Mouse (Mus musculus) MEL-GATA-1-ER (cell line): ENCODE results near the gene Bhlhe41.

Source experiments
- DNase-seq: peaks from one replicate; pipeline ENCODE4 v3.0.0-alpha.2; 2012; ENCODE audit warnings: low read depth; ENCODE audit errors: extremely low read depth

The Bhlhe41 gene

GRCm38 (mm10) chr6:145846076-145846475 lies 19.3 kb downstream of the Bhlhe41 start:
- DNase-seq: no peak

DNA sequence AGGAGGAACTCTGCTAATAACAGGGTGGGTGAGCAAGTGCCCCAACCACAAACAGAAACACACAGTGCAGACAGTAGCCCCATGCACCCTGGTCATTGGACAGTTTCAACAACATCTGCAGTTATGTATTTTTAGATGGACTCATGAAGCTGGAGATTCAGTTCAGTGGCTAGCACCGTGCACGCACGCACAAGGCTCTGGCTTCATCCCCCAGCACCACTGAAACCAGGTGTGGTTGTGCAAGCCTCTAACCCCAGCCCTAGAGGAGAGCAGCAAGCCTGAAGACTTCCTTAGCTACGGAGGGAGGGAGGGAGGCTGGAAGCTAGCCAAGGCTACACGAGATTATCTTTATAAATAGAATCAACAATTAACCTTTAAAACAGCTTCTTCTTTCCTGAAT lies 19.7 kb downstream of the Bhlhe41 start:
- DNase-seq: no peak

- DNase-seq: no peak
Observed at GRCm38 (mm10) chr6:145835359-145835758, 30.0 kb downstream of the Bhlhe41 start.

DNA sequence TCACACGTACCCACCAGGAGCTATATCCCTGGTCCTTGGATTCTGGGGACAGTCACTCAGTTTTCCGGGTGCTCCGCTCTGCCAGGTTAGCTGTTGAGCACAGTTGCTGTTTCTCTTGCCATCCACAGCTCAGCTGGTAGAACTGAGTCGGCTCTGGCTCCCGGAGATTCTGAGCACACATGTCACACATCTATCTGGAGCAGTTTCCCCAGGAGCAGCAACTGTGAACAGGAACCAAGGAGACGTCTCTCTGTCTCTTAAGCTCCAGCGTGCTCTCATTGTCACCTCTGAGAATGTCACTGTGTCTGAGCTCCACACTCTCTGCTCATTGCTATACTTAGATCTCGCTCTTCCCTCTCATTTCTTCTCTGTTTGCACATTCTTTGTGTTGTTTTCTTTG lies 32.4 kb downstream of the Bhlhe41 start:
- DNase-seq: no peak

DNA sequence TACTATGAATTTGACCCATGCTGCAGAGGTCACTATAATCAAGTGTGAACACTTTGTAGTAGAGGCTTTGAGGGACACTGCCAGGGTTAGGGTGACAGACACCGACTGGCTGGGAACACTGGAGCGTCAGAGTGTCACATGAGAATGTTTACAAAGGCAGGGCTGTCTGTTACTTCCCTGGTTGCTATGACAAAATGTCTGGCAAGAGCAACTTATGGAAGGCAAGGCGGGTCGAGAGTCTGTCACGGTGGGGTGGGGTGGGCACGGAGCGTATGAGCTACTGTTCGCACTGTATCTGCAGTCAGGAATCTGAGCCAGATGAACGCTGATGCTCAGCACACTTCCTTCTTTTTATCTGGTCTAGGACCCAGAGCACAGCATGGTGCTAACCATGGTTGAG lies 34.7 kb downstream of the Bhlhe41 start:
- no peak for DNase-seq

GRCm38 (mm10) chr6:145830117-145830516 lies 35.2 kb downstream of the Bhlhe41 start:
- peak; percentile 5 for DNase-seq

GRCm38 (mm10) chr6:145829062-145829835 lies 36.1 kb downstream of the Bhlhe41 start:
- no peak for DNase-seq

DNA sequence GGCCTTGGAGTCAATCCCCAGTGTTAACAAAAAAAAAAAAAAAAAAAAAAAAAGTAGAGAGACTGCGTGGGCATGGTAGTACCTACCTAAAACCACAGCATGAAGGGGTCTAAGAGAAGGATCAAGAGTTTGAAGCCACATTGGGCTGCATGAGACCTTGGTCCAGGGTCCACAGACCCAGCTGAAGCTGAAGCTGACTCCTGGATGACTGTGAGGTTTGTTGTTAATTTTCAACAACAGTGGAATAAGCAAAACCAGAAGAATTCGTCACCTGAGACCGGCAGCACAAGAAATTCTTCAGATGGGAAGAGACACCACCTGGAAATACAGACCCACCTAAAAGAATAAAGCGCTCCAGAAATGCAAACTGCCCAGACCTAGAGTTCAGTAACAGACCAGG lies 39.1 kb downstream of the Bhlhe41 start:
- DNase-seq: no peak

DNA sequence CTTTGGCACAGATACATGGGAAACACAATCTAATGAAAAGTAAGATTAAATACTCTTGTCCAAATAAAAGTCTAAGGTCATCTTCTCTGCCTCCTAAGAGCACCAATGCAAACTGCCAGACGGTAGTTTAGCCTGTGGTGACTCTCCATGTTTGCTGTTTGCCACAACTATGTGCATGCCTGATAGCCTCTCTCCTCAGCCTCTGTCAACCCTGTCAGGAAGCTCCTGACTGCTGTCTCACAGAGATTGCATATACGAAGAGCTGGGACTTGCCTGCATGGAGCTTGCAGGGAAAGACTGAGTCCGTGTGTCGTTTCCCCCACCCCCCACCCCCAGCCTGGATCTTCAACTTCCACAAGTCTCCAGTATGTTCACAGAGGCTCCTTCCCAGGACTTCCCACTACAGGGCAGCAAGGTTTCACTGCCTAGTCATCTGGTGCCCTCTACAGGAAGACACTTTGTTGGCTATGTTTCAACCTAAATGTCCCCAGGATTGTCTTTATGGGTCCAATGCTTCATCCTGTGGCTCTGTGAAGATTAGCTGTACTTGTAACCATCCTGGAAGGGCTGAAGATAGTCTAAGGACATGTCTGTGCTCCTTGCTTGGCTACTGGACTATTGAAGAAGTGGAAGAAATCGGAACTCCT lies 41.6 kb downstream of the Bhlhe41 start:
- DNase-seq: no peak

DNA sequence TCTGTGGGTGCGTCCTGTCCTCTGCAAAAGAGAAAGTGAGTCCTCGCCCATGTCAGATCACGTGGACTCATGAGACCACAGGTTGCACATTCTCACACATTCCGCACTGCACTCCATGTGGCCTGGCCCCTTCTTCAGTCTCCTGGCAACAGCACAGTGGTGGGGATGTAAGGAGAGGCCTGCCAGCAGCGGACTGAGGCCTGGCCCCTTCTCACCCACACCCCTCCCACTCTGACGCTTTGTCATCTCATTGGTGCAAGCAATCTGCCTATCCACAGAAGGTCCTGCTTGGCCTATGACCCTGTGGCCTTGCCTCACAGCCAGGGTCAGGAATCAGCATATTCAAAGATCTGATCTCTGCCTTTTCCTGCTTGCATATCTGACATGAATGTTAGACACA lies 42.3 kb downstream of the Bhlhe41 start:
- no peak for DNase-seq

- no peak for DNase-seq
Observed at GRCm38 (mm10) chr6:145822218-145822617, 43.1 kb downstream of the Bhlhe41 start.

- no peak for DNase-seq
Observed at GRCm38 (mm10) chr6:145819151-145819550, 46.2 kb downstream of the Bhlhe41 start.

DNA sequence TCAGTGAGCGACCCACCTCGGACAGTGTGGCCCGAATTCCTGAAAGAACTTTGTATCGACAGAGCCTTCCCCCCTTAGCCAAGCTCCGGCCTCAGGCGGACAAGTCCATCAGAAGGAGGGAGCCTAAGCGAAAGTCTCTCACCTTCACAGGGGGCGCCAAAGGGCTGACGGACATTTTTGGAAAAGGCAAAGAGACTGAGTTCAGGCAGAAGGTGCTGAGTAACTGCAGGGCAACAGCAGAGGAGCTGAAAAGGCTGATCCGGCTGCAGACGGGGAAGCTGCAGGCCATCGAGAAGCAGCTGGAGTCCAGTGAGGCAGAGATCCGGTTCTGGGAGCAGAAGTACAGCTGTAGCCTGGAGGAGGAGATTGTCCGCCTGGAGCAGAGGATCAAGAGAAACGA lies 50.2 kb downstream of the Bhlhe41 start:
- DNase-seq: no peak

- DNase-seq: no peak
Observed at GRCm38 (mm10) chr6:145811174-145811573, 54.2 kb downstream of the Bhlhe41 start.

- DNase-seq: no peak
Observed at GRCm38 (mm10) chr6:145810015-145810414, 55.3 kb downstream of the Bhlhe41 start.

- DNase-seq: no peak
Observed at GRCm38 (mm10) chr6:145809566-145809965, 55.8 kb downstream of the Bhlhe41 start.
